Mouse (Mus musculus) CH12.LX (cell line): ENCODE results near the gene Rptor. TPM values are rescaled to one million over a fixed set of nuclear protein-coding genes. Genes with fewer than 3 reads are reported as not detected.

ENCODE experiments used
- DNase-seq: peaks from one replicate; pipeline ENCODE4 v3.0.0-alpha.2; 2013; ENCODE audit errors: extremely low read depth
- H3K27ac ChIP-seq: 2 replicates; pipeline ENCODE4 v1.5.1; 2012; ENCODE audit warnings: low read depth, mild to moderate bottlenecking, control low read depth, moderate library complexity; ENCODE audit not compliant: insufficient read depth
- H3K27me3 ChIP-seq: replicated peaks from 2 replicates; pipeline ENCODE3; 2012; ENCODE audit warnings: inconsistent platforms
- H3K36me3 ChIP-seq, 2 experiments: replicated peaks in 1 of 2; 2 replicates each; pipeline versions ENCODE3 to v1.6.1; 2012; ENCODE audit warnings: inconsistent platforms in 1 of 2, low read length in 1 of 2, mild to moderate bottlenecking in 1 of 2, mixed read lengths in 1 of 2, moderate library complexity in 1 of 2; ENCODE audit not compliant: control insufficient read depth in 1 of 2, insufficient read depth in 1 of 2
- H3K4me1 ChIP-seq, 2 experiments: 2 replicates each; pipeline ENCODE4 v1.6.1; 2012; ENCODE audit warnings: inconsistent platforms in 1 of 2, moderate library complexity in 1 of 2; ENCODE audit not compliant: insufficient read depth in 2 of 2, control insufficient read depth in 1 of 2
- H3K4me2 ChIP-seq: 2 replicates; pipeline ENCODE4 v1.6.1; 2012; ENCODE audit warnings: low read depth, mild to moderate bottlenecking, control low read depth; ENCODE audit not compliant: poor library complexity, insufficient read depth, severe bottlenecking
- H3K4me3 ChIP-seq, 3 experiments: fragments of 150-350 bp in 1 of 3; sonication (generic) in 1 of 3; replicated peaks in 1 of 3; 2 replicates each; pipeline versions ENCODE3 to v1.5.1; 2011 to 2012; ENCODE audit warnings: low read depth in 2 of 3, low read length in 2 of 3, mild to moderate bottlenecking in 2 of 3, moderate library complexity in 2 of 3, control low read depth in 1 of 3, improper control_type of control experiment in 1 of 3, inconsistent platforms in 1 of 3, mixed read lengths in 1 of 3; ENCODE audit not compliant: poor library complexity in 1 of 3
- H3K79me2 ChIP-seq: replicated peaks from 2 replicates; pipeline ENCODE4 v1.6.1; 2012; ENCODE audit warnings: mild to moderate bottlenecking, moderate library complexity; ENCODE audit not compliant: control insufficient read depth, poor library complexity, insufficient read depth, severe bottlenecking; ENCODE audit errors: extremely low read depth
- H3K9ac ChIP-seq: 2 replicates; pipeline ENCODE4 v1.6.1; 2012; ENCODE audit warnings: low read depth, mild to moderate bottlenecking, control low read depth, moderate library complexity; ENCODE audit not compliant: insufficient read depth
- H3K9me3 ChIP-seq: replicated peaks from 2 replicates; pipeline ENCODE3; 2012; ENCODE audit warnings: low read length, inconsistent platforms, mixed read lengths
- BHLHE40 ChIP-seq: IDR thresholded peaks from 2 replicates; pipeline ENCODE4 v1.6.1; 2011; ENCODE audit warnings: mild to moderate bottlenecking, low read depth, low read length, improper control_type of control experiment
- CHD2 ChIP-seq: IDR thresholded peaks from 2 replicates; pipeline ENCODE4 v1.6.1; 2011; ENCODE audit warnings: low read length, improper control_type of control experiment
- CTCF ChIP-seq, 2 experiments: IDR thresholded peaks in 1 of 2; conservative IDR thresholded peaks in 1 of 2; 2 replicates each; pipeline ENCODE4 v1.5.1; 2011 to 2012; ENCODE audit warnings: low read depth in 2 of 2, low read length in 2 of 2, improper control_type of control experiment in 1 of 2, inconsistent platforms in 1 of 2, mild to moderate bottlenecking in 1 of 2, moderate library complexity in 1 of 2
- ELF1 ChIP-seq: IDR thresholded peaks from 2 replicates; pipeline ENCODE4 v1.6.1; 2014; ENCODE audit warnings: low read depth, mild to moderate bottlenecking, inconsistent platforms, low read length, improper control_type of control experiment
- EP300 ChIP-seq: IDR thresholded peaks from 2 replicates; pipeline ENCODE4 v1.6.1; 2011; ENCODE audit warnings: low read length, improper control_type of control experiment
- GABPA ChIP-seq: IDR thresholded peaks from 2 replicates; pipeline ENCODE4 v1.6.1; 2012; ENCODE audit warnings: low read depth, low read length, improper control_type of control experiment, inconsistent platforms; ENCODE audit not compliant: insufficient replicate concordance
- HCFC1 ChIP-seq: IDR thresholded peaks from 2 replicates; pipeline ENCODE4 v1.6.1; 2012; ENCODE audit warnings: low read depth, mild to moderate bottlenecking, inconsistent platforms, low read length, improper control_type of control experiment
- IRF4 ChIP-seq: IDR thresholded peaks from 2 replicates; pipeline ENCODE4 v1.6.1; 2014; ENCODE audit warnings: low read depth, mild to moderate bottlenecking, inconsistent platforms, low read length, improper control_type of control experiment
- JUN ChIP-seq: IDR thresholded peaks from 2 replicates; pipeline ENCODE4 v1.6.1; 2011; ENCODE audit warnings: low read depth, mild to moderate bottlenecking, low read length, improper control_type of control experiment, moderate library complexity; ENCODE audit not compliant: insufficient read depth
- JUND ChIP-seq: conservative IDR thresholded peaks from 2 replicates; pipeline ENCODE4 v1.6.1; 2011; ENCODE audit warnings: low read depth, low read length, improper control_type of control experiment
- KAT2A ChIP-seq: IDR thresholded peaks from 2 replicates; pipeline ENCODE4 v1.6.1; 2012; ENCODE audit warnings: low read length, improper control_type of control experiment, inconsistent platforms; ENCODE audit not compliant: insufficient replicate concordance
- MAZ ChIP-seq: IDR thresholded peaks from 2 replicates; pipeline ENCODE4 v1.6.1; 2012; ENCODE audit warnings: low read depth, mild to moderate bottlenecking, inconsistent platforms, low read length, improper control_type of control experiment, moderate library complexity
- MXI1 ChIP-seq: IDR thresholded peaks from 2 replicates; pipeline ENCODE4 v1.6.1; 2011; ENCODE audit warnings: mild to moderate bottlenecking, low read depth, low read length, improper control_type of control experiment
- NELFE ChIP-seq: IDR thresholded peaks from 2 replicates; pipeline ENCODE4 v1.6.1; 2011; ENCODE audit warnings: low read depth, low read length, improper control_type of control experiment
- PAX5 ChIP-seq: IDR thresholded peaks from 2 replicates; pipeline ENCODE4 v1.6.1; 2012; ENCODE audit warnings: low read length, inconsistent platforms, mixed read lengths
- POLR2A ChIP-seq: IDR thresholded peaks from 2 replicates; pipeline ENCODE4 v1.6.1; 2011; ENCODE audit warnings: low read depth, mild to moderate bottlenecking, improper control_type of control experiment, low read length
- POLR2AphosphoS2 ChIP-seq: IDR thresholded peaks from 2 replicates; pipeline ENCODE4 v1.6.1; 2011; ENCODE audit warnings: low read depth, low read length, improper control_type of control experiment
- SMC3 ChIP-seq: IDR thresholded peaks from 2 replicates; pipeline ENCODE4 v1.6.1; 2011; ENCODE audit warnings: low read depth, low read length, improper control_type of control experiment
- UBTF ChIP-seq: IDR thresholded peaks from 2 replicates; pipeline ENCODE4 v1.6.1; 2012; ENCODE audit warnings: low read depth, mild to moderate bottlenecking, inconsistent platforms, low read length, improper control_type of control experiment, moderate library complexity
- USF1 ChIP-seq: IDR thresholded peaks from 2 replicates; pipeline ENCODE4 v1.6.1; 2014; ENCODE audit warnings: low read depth, mild to moderate bottlenecking, inconsistent platforms, low read length, improper control_type of control experiment
- ZKSCAN1 ChIP-seq: IDR thresholded peaks from 2 replicates; pipeline ENCODE4 v1.6.1; 2012; ENCODE audit warnings: low read depth, inconsistent platforms, low read length, improper control_type of control experiment, borderline replicate concordance
- dilution Hi-C: fragments of 300-500 bp; cut with MboI; formaldehyde crosslinking; loops from 2 replicates; pipeline ENCODE4 v1.14.3; 2020; ENCODE audit warnings: low sequenced_read_pairs; ENCODE audit not compliant: extremely low pct_unique_long_range_greater_than_20kb, extremely low pct_ligation_motif_present
- in situ Hi-C: fragments of 300-500 bp; cut with MboI; formaldehyde crosslinking; loops from 3 replicates; pipeline ENCODE4 v1.14.3; 2019; ENCODE audit warnings: low sequenced_read_pairs, low pct_ligation_motif_present, low pct_unique_long_range_greater_than_20kb, mixed read lengths
- polyA plus RNA-seq: library from polyadenylated mRNA; unstranded; fragments of >175 nt; gene quantifications from 2 replicates; pipeline ENCODE4 v1.2.1, GENCODE M21; 2012; ENCODE audit warnings: low read depth; ENCODE audit not compliant: insufficient read length
- total RNA-seq, 2 experiments: library from RNA; depleted of rRNA; stranded (reverse); fragments of 300-350 nt in 1 of 2; fragments of >200 nt in 1 of 2; gene quantifications; 2 replicates each; pipeline ENCODE4 v1.2.3; 2012 to 2014

Gene Rptor
- total and polyA plus RNA-seq, 3 experiments: 10.3 to 33.1 (median 26.7) TPM

GRCm38 (mm10) chr11:119814035-119814558 is 211.4 kb downstream of the Rptor start:
- H3K4me2 ChIP-seq: no peak overlapping the region
- in situ Hi-C loops (no loop called here), dilution Hi-C loops (no loop called here)
- no peak overlapping the region for H3K27ac ChIP-seq
- H3K4me1 ChIP-seq: 0 out of 4 replicates have a peak, but pooled peaks cover 2 to 3% of the 10 kb centered on the region in 2 experiments
- H3K27me3 ChIP-seq: no peaks in the 10 kb centered on the region
- peaks cover 74 to 97% of the 10 kb centered on the region in 2 experiments for H3K36me3 ChIP-seq
- TF ChIP-seq JUND (no peak), POLR2A (no peak), BHLHE40 (no peak), ZKSCAN1 (no peak), JUN (no peak), HCFC1 (no peak), PAX5 (no peak), MAZ (no peak), NELFE (no peak), POLR2AphosphoS2 (no peak), GABPA (no peak), IRF4 (no peak), CHD2 (no peak), UBTF (no peak), KAT2A (no peak)
- no peak for DNase-seq
- H3K9ac ChIP-seq: no peak overlapping the region
- H3K9me3 ChIP-seq: no peaks in the 10 kb centered on the region
- H3K4me3 ChIP-seq: no peak overlapping the region
- H3K79me2 ChIP-seq: no peaks in the 10 kb centered on the region

DNA sequence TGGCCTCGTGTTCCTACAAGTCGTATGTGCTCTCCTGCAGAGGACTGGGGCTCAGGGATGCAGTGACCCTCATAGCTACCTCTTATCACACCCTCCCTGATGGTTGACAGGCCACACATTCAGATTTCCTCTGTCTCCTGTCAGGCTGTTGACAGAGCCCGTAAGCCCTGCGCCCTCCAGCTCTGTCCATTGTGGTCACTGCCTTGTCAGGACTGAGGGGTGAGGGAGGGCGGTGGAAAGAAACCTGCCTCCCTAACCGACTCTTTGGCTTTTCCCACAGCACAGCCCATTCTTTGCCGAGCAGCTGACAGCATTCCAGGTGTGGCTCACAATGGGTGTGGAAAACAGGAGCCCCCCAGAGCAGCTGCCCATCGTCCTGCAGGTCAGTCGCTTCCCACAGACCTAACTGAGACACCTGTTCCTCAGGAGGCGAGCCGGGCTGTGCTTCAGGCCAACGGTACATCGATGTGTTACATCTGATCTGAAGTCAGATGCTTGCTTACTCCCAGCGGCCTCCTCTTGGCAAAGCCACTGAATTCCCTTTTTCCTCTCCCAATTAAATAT is 214.2 kb downstream of the Rptor start:
- no peak overlapping the region for H3K4me2 ChIP-seq
- in situ Hi-C loops: no loop called here
- DNase-seq: no peak
- no peak overlapping the region for H3K9ac ChIP-seq
- no peak overlapping the region for H3K4me3 ChIP-seq
- dilution Hi-C loops: no loop called here
- H3K79me2 ChIP-seq: no peaks in the 10 kb centered on the region
- no peak overlapping the region for H3K27ac ChIP-seq
- H3K4me1 ChIP-seq: 0 out of 4 replicates have a peak, but pooled peaks cover 3 to 7% of the 10 kb centered on the region in 2 experiments
- no peaks in the 10 kb centered on the region for H3K9me3 ChIP-seq
- H3K27me3 ChIP-seq: no peaks in the 10 kb centered on the region
- TF ChIP-seq ZKSCAN1 (no peak), ELF1 (no peak), CHD2 (no peak), USF1 (no peak), IRF4 (no peak), SMC3 (no peak), POLR2A (no peak), NELFE (no peak), JUN (no peak), EP300 (no peak), CTCF (conservative IDR thresholded peaks at IDR 0.05 in 1 of 2, IDR thresholded peaks at IDR 0.05 in 1 of 2; ENCODE audit: low read depth in 2 of 2, low read length in 2 of 2) (no peak), MXI1 (no peak), BHLHE40 (no peak)
- peaks cover 65 to 93% of the 10 kb centered on the region in 2 experiments for H3K36me3 ChIP-seq
